Mouse (Mus musculus): ENCODE data around the gene Ctdnep1. TPM values are rescaled to one million over a fixed set of nuclear protein-coding genes. Genes with fewer than 3 reads are reported as not detected.

Ctdnep1 gene
- polyA plus RNA-seq, 1 experiment from 2014 or later = 20.7 TPM

GRCm38 (mm10) chr11:70027397-70027796, 46.4 kb downstream of the Ctdnep1 start:
- H3K36me3 ChIP-seq (ENCODE audit: control insufficient read depth, insufficient read depth, low read length) = 0 out of 2 replicates have a peak, but pooled peaks cover 7% of the 10 kb centered on the region
- H3K9ac ChIP-seq (ENCODE audit: low read depth, low read length) = peak overlapping the region; percentile 51; the same call in 1 of the 2 replicates
- no peak for ATAC-seq
- no peaks in the 10 kb centered on the region for H3K9me3 ChIP-seq (ENCODE audit: control insufficient read depth, low read length)
- H3K4me1 ChIP-seq (ENCODE audit: control insufficient read depth, insufficient read depth, low read length) = peaks cover 45% of the 10 kb centered on the region
- peak overlapping the region; percentile 60 for H3K4me2 ChIP-seq (ENCODE audit: low read depth, low read length)
- peak overlapping the region; percentile 43 for H3K4me3 ChIP-seq (ENCODE audit: low read length)
- 0 out of 2 replicates have a peak, but pooled peaks cover 2% of the 10 kb centered on the region for H3K27me3 ChIP-seq (replicated peaks; ENCODE audit: control insufficient read depth, insufficient read depth, low read length)
- WGBS = 34% methylated on average over 9 of the region's 9 CpGs
- peak overlapping the region; percentile 65 for H3K27ac ChIP-seq (ENCODE audit: low read length)

GRCm38 (mm10) chr11:70028401-70029129, 47.6 kb downstream of the Ctdnep1 start:
- 18% methylated on average over 12 of the region's 12 CpGs for WGBS
- H3K9me3 ChIP-seq (ENCODE audit: control insufficient read depth, low read length) = no peaks in the 10 kb centered on the region
- H3K4me1 ChIP-seq (ENCODE audit: control insufficient read depth, insufficient read depth, low read length) = peaks cover 42% of the 10 kb centered on the region
- 0 out of 2 replicates have a peak, but pooled peaks cover 7% of the 10 kb centered on the region for H3K36me3 ChIP-seq (ENCODE audit: control insufficient read depth, insufficient read depth, low read length)
- H3K27me3 ChIP-seq (replicated peaks; ENCODE audit: control insufficient read depth, insufficient read depth, low read length) = 0 out of 2 replicates have a peak, but pooled peaks cover 2% of the 10 kb centered on the region
- peak overlapping the region; percentile 75 for H3K27ac ChIP-seq (ENCODE audit: low read length)
- no peak overlapping the region for H3K9ac ChIP-seq (ENCODE audit: low read depth, low read length)
- peak overlapping the region; percentile 51 for H3K4me2 ChIP-seq (ENCODE audit: low read depth, low read length)
- peak overlapping the region; percentile 30 for H3K4me3 ChIP-seq (ENCODE audit: low read length)
- ATAC-seq = peak; percentile 12; the same call in 1 of the 2 replicates

GRCm38 (mm10) chr11:70029130-70029801, 48.3 kb downstream of the Ctdnep1 start:
- peak overlapping the region; percentile 51 for H3K4me2 ChIP-seq (ENCODE audit: low read depth, low read length)
- peaks cover 38% of the 10 kb centered on the region for H3K4me1 ChIP-seq (ENCODE audit: control insufficient read depth, insufficient read depth, low read length)
- 0 out of 2 replicates have a peak, but pooled peaks cover under 1% of the 10 kb centered on the region for H3K27me3 ChIP-seq (replicated peaks; ENCODE audit: control insufficient read depth, insufficient read depth, low read length)
- H3K9ac ChIP-seq (ENCODE audit: low read depth, low read length) = 0 out of 2 replicates have a peak overlapping the region, but pooled peaks have one; percentile 2
- H3K4me3 ChIP-seq (ENCODE audit: low read length) = peak overlapping the region; percentile 30
- 0 out of 2 replicates have a peak, but pooled peaks cover 7% of the 10 kb centered on the region for H3K36me3 ChIP-seq (ENCODE audit: control insufficient read depth, insufficient read depth, low read length)
- H3K9me3 ChIP-seq (ENCODE audit: control insufficient read depth, low read length) = no peaks in the 10 kb centered on the region
- peak overlapping the region; percentile 75 for H3K27ac ChIP-seq (ENCODE audit: low read length)
- under 1% methylated on average over 20 of the region's 20 CpGs for WGBS
- peak; percentile 75 for ATAC-seq

GRCm38 (mm10) chr11:70029829-70030550, 49.0 kb downstream of the Ctdnep1 start:
- Histone ChIP-seq H3K4me3 (ENCODE audit: low read length) (no peak overlapping the region), H3K36me3 (ENCODE audit: control insufficient read depth, insufficient read depth, low read length) (0 out of 2 replicates have a peak, but pooled peaks cover 7% of the 10 kb centered on the region), H3K27ac (ENCODE audit: low read length) (no peak overlapping the region), H3K4me1 (ENCODE audit: control insufficient read depth, insufficient read depth, low read length) (peaks cover 37% of the 10 kb centered on the region), H3K9me3 (ENCODE audit: control insufficient read depth, low read length) (no peaks in the 10 kb centered on the region), H3K27me3 (replicated peaks; ENCODE audit: control insufficient read depth, insufficient read depth, low read length) (no peaks in the 10 kb centered on the region), H3K4me2 (ENCODE audit: low read depth, low read length) (no peak overlapping the region), H3K9ac (ENCODE audit: low read depth, low read length) (no peak overlapping the region)
- 36% methylated on average over 11 of the region's 11 CpGs for WGBS
- no peak for ATAC-seq

- Histone ChIP-seq H3K27ac (ENCODE audit: low read length) (no peak overlapping the region), H3K27me3 (replicated peaks; ENCODE audit: control insufficient read depth, insufficient read depth, low read length) (no peaks in the 10 kb centered on the region), H3K4me1 (ENCODE audit: control insufficient read depth, insufficient read depth, low read length) (peaks cover 35% of the 10 kb centered on the region), H3K9me3 (ENCODE audit: control insufficient read depth, low read length) (no peaks in the 10 kb centered on the region), H3K4me3 (ENCODE audit: low read length) (no peak overlapping the region), H3K36me3 (ENCODE audit: control insufficient read depth, insufficient read depth, low read length) (0 out of 2 replicates have a peak, but pooled peaks cover 7% of the 10 kb centered on the region), H3K4me2 (ENCODE audit: low read depth, low read length) (no peak overlapping the region), H3K9ac (ENCODE audit: low read depth, low read length) (no peak overlapping the region)
- 89% methylated on average over 28 of the region's 28 CpGs for WGBS
- no peak for ATAC-seq
Measured at GRCm38 (mm10) chr11:70030651-70031320, 49.8 kb downstream of the Ctdnep1 start.

- ATAC-seq = no peak
- Histone ChIP-seq H3K4me3 (ENCODE audit: low read length) (no peak overlapping the region), H3K9ac (ENCODE audit: low read depth, low read length) (no peak overlapping the region), H3K36me3 (ENCODE audit: control insufficient read depth, insufficient read depth, low read length) (0 out of 2 replicates have a peak, but pooled peaks cover 7% of the 10 kb centered on the region), H3K4me1 (ENCODE audit: control insufficient read depth, insufficient read depth, low read length) (peaks cover 30% of the 10 kb centered on the region), H3K27me3 (replicated peaks; ENCODE audit: control insufficient read depth, insufficient read depth, low read length) (no peaks in the 10 kb centered on the region), H3K4me2 (ENCODE audit: low read depth, low read length) (no peak overlapping the region), H3K9me3 (ENCODE audit: control insufficient read depth, low read length) (no peaks in the 10 kb centered on the region), H3K27ac (ENCODE audit: low read length) (no peak overlapping the region)
- 97% methylated on average over 11 of the region's 11 CpGs for WGBS
Measured at GRCm38 (mm10) chr11:70031321-70031670, 50.3 kb downstream of the Ctdnep1 start.

GRCm38 (mm10) chr11:70038174-70038573, 57.2 kb downstream of the Ctdnep1 start:
- 75% methylated on average over 7 of the region's 7 CpGs for WGBS
- H3K27me3 ChIP-seq (replicated peaks; ENCODE audit: control insufficient read depth, insufficient read depth, low read length) = no peaks in the 10 kb centered on the region
- H3K36me3 ChIP-seq (ENCODE audit: control insufficient read depth, insufficient read depth, low read length) = no peaks in the 10 kb centered on the region

GRCm38 (mm10) chr11:70039631-70040030, 58.7 kb downstream of the Ctdnep1 start:
- H3K9me3 ChIP-seq (ENCODE audit: control insufficient read depth, low read length) = no peaks in the 10 kb centered on the region
- H3K4me3 ChIP-seq (ENCODE audit: low read length) = no peak overlapping the region
- no peak overlapping the region for H3K27ac ChIP-seq (ENCODE audit: low read length)
- WGBS = 92% methylated on average over 10 of the region's 10 CpGs
- H3K36me3 ChIP-seq (ENCODE audit: control insufficient read depth, insufficient read depth, low read length) = no peaks in the 10 kb centered on the region
- no peak for ATAC-seq
- H3K4me1 ChIP-seq (ENCODE audit: control insufficient read depth, insufficient read depth, low read length) = no peaks in the 10 kb centered on the region
- no peak overlapping the region for H3K4me2 ChIP-seq (ENCODE audit: low read depth, low read length)
- no peaks in the 10 kb centered on the region for H3K27me3 ChIP-seq (replicated peaks; ENCODE audit: control insufficient read depth, insufficient read depth, low read length)
- no peak overlapping the region for H3K9ac ChIP-seq (ENCODE audit: low read depth, low read length)

More at GRCm38 (mm10) chr11:70038174-70038573, 57.2 kb downstream of the Ctdnep1 start:
- Histone ChIP-seq H3K4me3 (ENCODE audit: low read length) (no peak overlapping the region), H3K4me2 (ENCODE audit: low read depth, low read length) (no peak overlapping the region), H3K9me3 (ENCODE audit: control insufficient read depth, low read length) (no peaks in the 10 kb centered on the region), H3K27ac (ENCODE audit: low read length) (no peak overlapping the region), H3K4me1 (ENCODE audit: control insufficient read depth, insufficient read depth, low read length) (no peaks in the 10 kb centered on the region), H3K9ac (ENCODE audit: low read depth, low read length) (no peak overlapping the region)
- ATAC-seq = no peak

All from intestine, embryonic 16.5 days (tissue).